Mouse (Mus musculus): ENCODE measurements around the gene 4930432M17Rik. TPM values are rescaled to one million over a fixed set of nuclear protein-coding genes. Genes with fewer than 3 reads are reported as not detected.

4930432M17Rik gene
- total and polyA plus RNA-seq, 3 experiments = 0.16 TPM; not detected in 2

DNA sequence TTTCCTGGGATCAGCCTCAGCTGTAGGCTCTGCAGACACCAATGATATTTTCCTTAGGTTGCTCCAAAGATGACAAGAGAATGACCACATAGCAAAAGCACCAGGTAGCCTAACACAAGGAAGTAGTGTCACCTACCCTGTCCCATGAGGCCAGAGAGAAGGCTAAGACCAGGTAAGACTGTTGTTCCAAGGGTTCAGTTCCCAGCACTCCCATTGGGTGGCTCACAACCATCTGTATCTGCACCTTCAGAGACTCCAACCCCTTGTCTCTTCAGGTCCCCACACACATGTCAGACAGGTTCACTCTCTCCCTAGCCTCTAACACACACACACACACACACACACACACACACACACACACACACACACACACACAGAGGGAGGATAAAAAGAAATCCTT is 44.8 kb downstream of the 4930432M17Rik start:
- H3K27me3 ChIP-seq (ENCODE audit: insufficient read depth, low read length) = peaks cover 50% of the 10 kb centered on the region
- H3K9me3 ChIP-seq (replicated peaks) = no peaks in the 10 kb centered on the region
- ATAC-seq (ENCODE audit: extremely low read depth, insufficient number of reproducible peaks, low FRiP score, poor library complexity, severe bottlenecking) = no peak
- TF ChIP-seq GATA1 (IDR thresholded peaks at IDR 0.05; ENCODE audit: borderline replicate concordance, low read length) = no peak
- no peak for TF ChIP-seq GATA2 (IDR thresholded peaks at IDR 0.05; ENCODE audit: borderline replicate concordance, low read depth, low read length)
- no peak for DNase-seq (ENCODE audit: low spot score)
- H3K4me3 ChIP-seq (ENCODE audit: low read depth, low read length) = no peak overlapping the region
- H3K4me1 ChIP-seq (ENCODE audit: insufficient read depth, low read depth, low read length) = peaks cover 17% of the 10 kb centered on the region
- H3K36me3 ChIP-seq (replicated peaks) = no peaks in the 10 kb centered on the region

DNA sequence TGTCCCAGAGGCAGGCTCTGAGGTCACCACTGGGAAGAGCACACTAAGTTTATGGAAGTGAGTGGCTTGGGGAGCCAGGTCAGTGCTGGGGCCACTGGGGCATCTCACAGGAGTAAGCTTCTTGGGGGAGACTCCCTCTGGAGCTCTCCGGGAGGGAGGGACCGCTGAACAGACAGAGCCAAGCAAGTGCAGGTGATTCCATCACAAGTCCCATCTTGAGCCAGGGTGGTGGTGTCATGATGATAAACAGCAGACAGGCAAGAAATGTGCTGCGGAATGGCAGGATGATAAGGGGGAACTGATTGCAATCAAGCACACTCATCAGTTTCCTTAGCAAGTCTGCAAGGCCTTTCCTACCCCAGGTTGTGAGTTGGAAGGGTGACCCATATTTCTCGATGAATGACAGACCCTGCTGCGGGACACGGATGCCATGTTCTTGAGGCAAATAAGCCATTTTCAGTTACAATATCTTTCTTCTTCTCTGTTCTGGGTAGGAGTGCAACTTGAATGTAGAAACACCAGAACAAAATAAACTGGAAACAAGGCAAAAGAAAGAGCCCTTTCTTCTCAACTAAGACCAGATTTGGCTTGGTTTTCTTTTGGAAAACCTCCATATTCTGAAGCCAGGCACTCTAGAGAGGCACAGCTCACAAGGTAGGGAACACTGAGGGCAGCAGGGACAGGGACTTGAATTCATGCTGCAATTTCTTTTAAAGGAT is 45.3 kb downstream of the 4930432M17Rik start:
- DNase-seq (ENCODE audit: low spot score) (no peak), ATAC-seq (ENCODE audit: extremely low read depth, insufficient number of reproducible peaks, low FRiP score, poor library complexity, severe bottlenecking) (0 out of 2 replicates have a peak, but pooled peaks have one; percentile 38)
- TF ChIP-seq TAL1 (conservative IDR thresholded peaks at IDR 0.05; ENCODE audit: low read depth, low read length) = no peak
- no peak for TF ChIP-seq GATA2 (IDR thresholded peaks at IDR 0.05; ENCODE audit: borderline replicate concordance, low read depth, low read length)
- no peak for TF ChIP-seq POLR2AphosphoS5 (IDR thresholded peaks at IDR 0.05; ENCODE audit: insufficient replicate concordance, low read depth, low read length)
- no peak for TF ChIP-seq CTCF (IDR thresholded peaks at IDR 0.05; ENCODE audit: low read depth, low read length)
- no peak for TF ChIP-seq GATA1 (IDR thresholded peaks at IDR 0.05; ENCODE audit: borderline replicate concordance, low read length)
- Histone ChIP-seq H3K36me3 (replicated peaks) (no peaks in the 10 kb centered on the region), H3K4me3 (ENCODE audit: low read depth, low read length) (no peak overlapping the region), H3K9me3 (replicated peaks) (no peaks in the 10 kb centered on the region), H3K4me1 (ENCODE audit: insufficient read depth, low read depth, low read length) (peaks cover 17% of the 10 kb centered on the region), H3K27me3 (ENCODE audit: insufficient read depth, low read length) (peaks cover 47% of the 10 kb centered on the region)

DNA sequence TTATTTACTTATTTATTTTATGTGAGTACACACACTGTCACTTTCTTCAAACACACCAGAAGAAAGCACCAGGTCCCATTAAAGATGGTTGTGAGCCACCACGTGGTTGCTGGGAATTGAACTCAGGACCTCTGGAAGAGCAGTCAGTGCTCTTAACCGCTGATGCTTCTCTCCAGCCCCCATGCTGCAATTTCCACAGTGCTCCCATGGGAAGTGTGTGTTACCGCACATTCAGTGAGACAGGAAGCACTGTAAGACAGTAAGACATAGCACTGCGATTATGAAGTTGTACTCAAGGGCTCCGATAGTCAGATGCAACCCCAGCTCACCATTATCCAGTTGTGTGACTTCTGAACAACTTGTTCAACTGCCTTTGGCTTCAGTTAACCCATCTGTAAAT is 45.9 kb downstream of the 4930432M17Rik start:
- H3K4me1 ChIP-seq (ENCODE audit: insufficient read depth, low read depth, low read length) = peaks cover 22% of the 10 kb centered on the region
- H3K9me3 ChIP-seq (replicated peaks) = no peaks in the 10 kb centered on the region
- H3K27me3 ChIP-seq (ENCODE audit: insufficient read depth, low read length) = peaks cover 41% of the 10 kb centered on the region
- no peaks in the 10 kb centered on the region for H3K36me3 ChIP-seq (replicated peaks)
- TF ChIP-seq CTCF (IDR thresholded peaks at IDR 0.05; ENCODE audit: low read depth, low read length) (no peak), TAL1 (conservative IDR thresholded peaks at IDR 0.05; ENCODE audit: low read depth, low read length) (no peak), GATA1 (IDR thresholded peaks at IDR 0.05; ENCODE audit: borderline replicate concordance, low read length) (no peak), POLR2AphosphoS5 (IDR thresholded peaks at IDR 0.05; ENCODE audit: insufficient replicate concordance, low read depth, low read length) (no peak), GATA2 (IDR thresholded peaks at IDR 0.05; ENCODE audit: borderline replicate concordance, low read depth, low read length) (no peak)
- no peak overlapping the region for H3K4me3 ChIP-seq (ENCODE audit: low read depth, low read length)
- ATAC-seq (ENCODE audit: extremely low read depth, insufficient number of reproducible peaks, low FRiP score, poor library complexity, severe bottlenecking) (no peak), DNase-seq (ENCODE audit: low spot score) (no peak)

DNA sequence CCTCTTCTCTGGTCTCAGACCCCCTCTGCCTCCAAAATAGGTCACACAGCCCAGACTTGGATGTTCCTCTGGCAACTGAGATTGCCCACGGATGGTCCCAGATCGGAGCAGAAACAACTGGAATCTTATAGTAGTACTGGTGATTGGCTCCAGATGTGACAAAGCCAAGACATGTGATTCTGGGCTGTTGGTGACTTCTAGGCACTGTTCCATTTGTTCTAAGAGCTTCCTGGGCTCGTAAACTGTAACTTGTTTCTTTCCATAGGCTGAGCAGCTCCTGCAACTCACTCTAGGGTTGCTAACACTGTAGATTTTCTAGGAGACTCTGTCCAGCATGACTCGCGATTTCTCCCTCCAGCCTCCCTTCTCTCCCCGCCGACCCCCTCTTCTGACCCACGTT is 48.1 kb downstream of the 4930432M17Rik start:
- Histone ChIP-seq H3K4me3 (ENCODE audit: low read depth, low read length) (no peak overlapping the region), H3K27me3 (ENCODE audit: insufficient read depth, low read length) (peaks cover 40% of the 10 kb centered on the region), H3K4me1 (ENCODE audit: insufficient read depth, low read depth, low read length) (peaks cover 27% of the 10 kb centered on the region), H3K36me3 (replicated peaks) (no peaks in the 10 kb centered on the region), H3K9me3 (replicated peaks) (peaks cover 9% of the 10 kb centered on the region)
- DNase-seq (ENCODE audit: low spot score) (no peak), ATAC-seq (ENCODE audit: extremely low read depth, insufficient number of reproducible peaks, low FRiP score, poor library complexity, severe bottlenecking) (no peak)
- TF ChIP-seq CTCF (IDR thresholded peaks at IDR 0.05; ENCODE audit: low read depth, low read length) (no peak), POLR2AphosphoS5 (IDR thresholded peaks at IDR 0.05; ENCODE audit: insufficient replicate concordance, low read depth, low read length) (no peak), GATA2 (IDR thresholded peaks at IDR 0.05; ENCODE audit: borderline replicate concordance, low read depth, low read length) (no peak), TAL1 (conservative IDR thresholded peaks at IDR 0.05; ENCODE audit: low read depth, low read length) (no peak), GATA1 (IDR thresholded peaks at IDR 0.05; ENCODE audit: borderline replicate concordance, low read length) (no peak)

DNA sequence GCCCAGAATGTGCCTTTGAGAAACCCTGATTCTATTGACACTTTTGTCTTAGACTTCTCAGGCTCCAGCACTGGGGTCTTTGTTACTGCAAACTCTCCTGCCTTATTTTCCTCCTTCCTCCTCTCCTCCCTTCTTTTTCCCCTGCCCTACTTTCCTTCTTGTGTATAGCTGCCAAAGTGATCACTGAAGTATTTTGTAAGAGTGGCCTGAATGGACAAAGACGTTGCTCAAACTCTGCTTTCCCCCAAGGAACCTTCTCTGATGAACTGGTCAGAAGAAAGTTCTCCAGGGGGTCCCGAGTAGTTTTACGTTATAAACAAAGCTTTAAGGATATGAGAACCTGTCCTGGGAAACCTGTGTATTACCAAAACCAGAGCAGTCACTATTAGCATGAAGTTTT is 49.1 kb downstream of the 4930432M17Rik start:
- DNase-seq (ENCODE audit: low spot score) = no peak
- Histone ChIP-seq H3K4me3 (ENCODE audit: low read depth, low read length) (no peak overlapping the region), H3K27me3 (ENCODE audit: insufficient read depth, low read length) (peaks cover 43% of the 10 kb centered on the region), H3K36me3 (replicated peaks) (no peaks in the 10 kb centered on the region), H3K4me1 (ENCODE audit: insufficient read depth, low read depth, low read length) (peaks cover 25% of the 10 kb centered on the region), H3K9me3 (replicated peaks) (peaks cover 9% of the 10 kb centered on the region)
- TF ChIP-seq TAL1 (conservative IDR thresholded peaks at IDR 0.05; ENCODE audit: low read depth, low read length) (no peak), CTCF (IDR thresholded peaks at IDR 0.05; ENCODE audit: low read depth, low read length) (no peak), GATA2 (IDR thresholded peaks at IDR 0.05; ENCODE audit: borderline replicate concordance, low read depth, low read length) (no peak), GATA1 (IDR thresholded peaks at IDR 0.05; ENCODE audit: borderline replicate concordance, low read length) (no peak), POLR2AphosphoS5 (IDR thresholded peaks at IDR 0.05; ENCODE audit: insufficient replicate concordance, low read depth, low read length) (no peak)
- no peak for ATAC-seq (ENCODE audit: extremely low read depth, insufficient number of reproducible peaks, low FRiP score, poor library complexity, severe bottlenecking)

DNA sequence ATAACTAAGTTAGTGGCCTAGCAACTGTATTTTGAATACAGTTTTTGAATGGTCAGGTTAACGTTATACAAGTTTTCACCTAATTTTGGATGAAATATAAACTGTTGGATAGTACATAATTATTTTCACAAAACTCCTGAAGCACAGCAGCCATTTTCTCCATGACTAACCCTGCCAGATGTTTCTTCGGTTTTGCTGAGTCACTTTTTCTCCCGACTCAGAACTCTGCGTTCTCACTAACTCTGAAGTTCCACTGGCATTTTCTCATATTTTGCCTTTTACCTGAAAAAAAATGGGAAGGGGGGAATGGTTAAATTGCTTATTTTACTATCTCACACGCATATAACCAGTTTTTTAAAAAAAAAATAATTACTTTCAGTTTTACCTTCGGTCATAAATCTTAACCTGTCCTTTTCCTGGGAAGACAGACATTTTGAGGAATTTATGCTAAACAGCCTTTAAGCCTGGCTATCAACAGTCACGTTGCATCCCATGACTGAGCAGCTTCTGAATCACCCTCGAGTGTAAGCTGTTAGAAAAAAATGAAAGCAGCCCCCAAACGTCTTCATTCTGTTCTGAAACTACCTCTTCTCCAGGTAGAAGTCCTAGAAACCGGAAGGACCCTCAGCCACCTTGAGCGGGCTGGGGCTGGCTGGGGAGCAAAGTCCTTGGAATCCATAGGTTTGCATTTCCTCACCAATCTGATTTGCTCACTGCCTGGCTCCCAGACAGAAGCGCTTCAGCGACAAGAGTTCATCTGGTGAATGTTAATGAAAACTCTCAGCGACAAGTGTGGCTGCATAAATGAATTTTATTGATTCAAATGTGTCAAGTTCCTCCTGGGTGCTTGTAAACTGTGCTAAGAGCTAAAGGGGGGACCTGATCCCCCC is 50.5 kb downstream of the 4930432M17Rik start:
- Histone ChIP-seq H3K36me3 (replicated peaks) (no peaks in the 10 kb centered on the region), H3K9me3 (replicated peaks) (peaks cover 9% of the 10 kb centered on the region), H3K27me3 (ENCODE audit: insufficient read depth, low read length) (peaks cover 35% of the 10 kb centered on the region), H3K4me3 (ENCODE audit: low read depth, low read length) (peak overlapping the region; percentile 33; the same call in 1 of the 2 replicates), H3K4me1 (ENCODE audit: insufficient read depth, low read depth, low read length) (peaks cover 17% of the 10 kb centered on the region)
- TF ChIP-seq TAL1 (conservative IDR thresholded peaks at IDR 0.05; ENCODE audit: low read depth, low read length) (no peak), GATA1 (IDR thresholded peaks at IDR 0.05; ENCODE audit: borderline replicate concordance, low read length) (no peak), POLR2AphosphoS5 (IDR thresholded peaks at IDR 0.05; ENCODE audit: insufficient replicate concordance, low read depth, low read length) (no peak)
- DNase-seq (ENCODE audit: low spot score) (no peak), ATAC-seq (ENCODE audit: extremely low read depth, insufficient number of reproducible peaks, low FRiP score, poor library complexity, severe bottlenecking) (no peak)

Measured in G1E (cell line).